Mouse (Mus musculus): Measurements from ENCODE around the gene Pp2d1. TPM values are rescaled to one million over a fixed set of nuclear protein-coding genes. Genes with fewer than 3 reads are reported as not detected.
A peak's percentile ranks its signal among the peaks of the same experiment; 100 is the strongest.
"Not testable (repeated sequence)": the region's sequence is repeated elsewhere in the genome, so short reads cannot be mapped to it uniquely, and the experiment has no call there.

The Pp2d1 gene
- polyA plus RNA-seq (2016; fragmentation: Nextera tagmentation; extraction: Ambion mirVana): 0.27 and 0.34 TPM in 2 replicates

DNA sequence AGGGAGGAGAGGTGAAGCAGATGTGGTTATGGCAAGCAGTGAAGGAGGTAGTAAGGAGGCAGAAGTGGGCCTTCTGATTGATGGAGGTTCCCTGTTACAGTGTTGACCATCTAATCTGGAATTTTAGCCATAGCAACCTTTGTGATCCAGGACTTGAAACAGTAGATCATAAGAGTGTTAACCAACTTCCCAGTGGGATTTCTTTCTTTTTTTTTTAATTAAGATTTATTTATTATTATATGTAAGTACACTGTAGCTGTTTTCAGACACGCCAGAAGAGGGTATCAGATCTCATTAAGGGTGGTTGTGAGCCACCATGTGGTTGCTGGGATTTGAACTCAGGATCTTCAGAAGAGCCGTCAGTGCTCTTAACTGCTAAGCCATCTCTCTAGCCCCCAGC lies at the start of gene Pp2d1:
TSS of gene Pp2d1 (minus strand) at position 101 of the 400 bp plus-strand sequence.
- not testable (repeated sequence) for H3K9me3 ChIP-seq; H3K4me1 ChIP-seq; H3K27ac ChIP-seq; DNase-seq (ENCODE audit: low spot score); H3K27me3 ChIP-seq (ENCODE audit: insufficient read depth, poor library complexity, severe bottlenecking); H3K36me3 ChIP-seq; H3K4me3 ChIP-seq
- 85% methylated on average over 2 of the region's 2 CpGs for WGBS

DNA sequence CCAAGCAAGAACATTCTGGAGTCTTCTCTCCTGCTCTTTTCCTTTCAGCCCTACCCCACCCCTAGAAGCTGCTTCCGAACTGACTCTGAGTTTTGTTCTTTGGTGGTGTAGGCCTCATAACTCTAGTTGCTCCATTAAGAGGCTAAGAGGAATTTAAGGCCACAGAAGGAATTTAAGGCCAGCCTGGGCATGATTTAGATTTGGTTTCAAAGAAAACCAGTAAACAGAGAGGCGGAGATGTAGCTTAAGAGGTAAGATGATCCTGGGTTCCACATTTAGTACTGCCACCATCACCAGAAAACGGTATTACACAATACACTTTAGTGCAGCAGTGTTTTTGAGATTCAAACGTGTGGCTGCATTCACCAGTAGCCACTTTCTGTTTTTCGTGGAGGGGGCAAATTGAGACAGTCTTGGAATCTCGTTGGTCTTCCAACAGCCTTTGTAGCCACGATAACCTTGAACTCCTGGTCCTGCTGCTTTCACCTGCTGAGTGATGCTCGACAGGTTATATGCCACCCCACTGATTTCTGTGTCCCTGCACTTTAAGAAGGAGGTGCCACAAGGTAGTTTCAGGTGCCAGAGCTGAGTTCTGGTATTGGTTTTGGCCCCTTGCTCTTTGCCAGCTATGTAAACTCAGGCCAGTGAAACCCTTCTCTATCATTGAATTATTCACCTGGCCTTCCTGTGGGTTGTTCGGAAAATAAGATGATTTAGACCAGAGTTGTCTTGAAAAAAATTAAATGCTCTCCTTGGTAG lies 49.0 kb upstream of the Pp2d1 start:
- H3K4me3 ChIP-seq: no peak overlapping the region
- no peaks in the 10 kb centered on the region for H3K27me3 ChIP-seq (ENCODE audit: insufficient read depth, poor library complexity, severe bottlenecking)
- peak overlapping the region; percentile 84; the same call in 1 of the 2 replicates for H3K27ac ChIP-seq
- no peaks in the 10 kb centered on the region; the same call in 1 of the 2 replicates for H3K36me3 ChIP-seq
- H3K4me1 ChIP-seq: peaks cover 22% of the 10 kb centered on the region
- no peak for DNase-seq (ENCODE audit: low spot score)
- H3K9me3 ChIP-seq: no peaks in the 10 kb centered on the region
- WGBS: 79% methylated on average over 9 of the region's 9 CpGs

DNA sequence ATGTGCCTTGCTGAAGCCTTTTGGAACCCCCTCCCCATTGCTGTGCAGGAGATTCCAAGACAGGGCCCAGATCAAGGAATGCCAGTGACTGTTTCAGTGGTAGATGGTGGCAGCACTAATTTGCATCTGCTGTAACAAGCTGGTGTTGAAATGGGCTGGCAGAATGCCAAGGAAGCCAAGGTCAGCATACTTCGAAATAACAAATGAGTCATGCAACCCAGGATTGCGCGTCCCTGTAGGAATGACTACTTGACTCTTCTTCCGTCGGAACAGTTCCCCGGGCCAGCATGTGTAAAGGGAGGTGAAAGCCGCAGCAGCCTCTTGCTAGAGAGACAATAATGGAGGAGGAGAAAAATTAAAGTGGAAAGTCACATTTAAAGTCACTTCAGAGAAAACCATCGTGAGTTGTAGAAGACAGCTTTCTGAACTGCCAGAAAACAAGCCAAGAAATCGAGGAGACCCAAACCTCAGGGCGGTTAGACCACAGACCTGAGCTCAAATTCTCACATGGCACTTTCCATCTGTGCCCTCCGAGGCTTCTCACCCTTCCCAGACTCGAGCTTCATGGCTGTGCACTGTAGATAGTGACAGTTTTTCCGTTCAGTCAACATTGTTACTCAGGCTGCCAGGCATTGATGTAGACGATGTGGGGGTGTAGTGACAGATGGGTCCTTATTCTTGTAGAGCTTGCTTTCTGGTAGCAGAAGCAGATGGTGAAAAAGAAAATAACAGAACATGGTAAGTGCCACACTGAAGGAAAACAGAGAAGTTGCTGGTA lies 48.0 kb upstream of the Pp2d1 start:
- Histone ChIP-seq H3K27me3 (ENCODE audit: insufficient read depth, poor library complexity, severe bottlenecking) (no peaks in the 10 kb centered on the region), H3K36me3 (no peaks in the 10 kb centered on the region; the same call in 1 of the 2 replicates), H3K9me3 (no peaks in the 10 kb centered on the region), H3K4me3 (0 out of 2 replicates have a peak overlapping the region, but pooled peaks have one; percentile 15), H3K4me1 (peaks cover 30% of the 10 kb centered on the region), H3K27ac (peak overlapping the region; percentile 84)
- DNase-seq (ENCODE audit: low spot score): peak; percentile 94
- WGBS: 38% methylated on average over 14 of the region's 14 CpGs

DNA sequence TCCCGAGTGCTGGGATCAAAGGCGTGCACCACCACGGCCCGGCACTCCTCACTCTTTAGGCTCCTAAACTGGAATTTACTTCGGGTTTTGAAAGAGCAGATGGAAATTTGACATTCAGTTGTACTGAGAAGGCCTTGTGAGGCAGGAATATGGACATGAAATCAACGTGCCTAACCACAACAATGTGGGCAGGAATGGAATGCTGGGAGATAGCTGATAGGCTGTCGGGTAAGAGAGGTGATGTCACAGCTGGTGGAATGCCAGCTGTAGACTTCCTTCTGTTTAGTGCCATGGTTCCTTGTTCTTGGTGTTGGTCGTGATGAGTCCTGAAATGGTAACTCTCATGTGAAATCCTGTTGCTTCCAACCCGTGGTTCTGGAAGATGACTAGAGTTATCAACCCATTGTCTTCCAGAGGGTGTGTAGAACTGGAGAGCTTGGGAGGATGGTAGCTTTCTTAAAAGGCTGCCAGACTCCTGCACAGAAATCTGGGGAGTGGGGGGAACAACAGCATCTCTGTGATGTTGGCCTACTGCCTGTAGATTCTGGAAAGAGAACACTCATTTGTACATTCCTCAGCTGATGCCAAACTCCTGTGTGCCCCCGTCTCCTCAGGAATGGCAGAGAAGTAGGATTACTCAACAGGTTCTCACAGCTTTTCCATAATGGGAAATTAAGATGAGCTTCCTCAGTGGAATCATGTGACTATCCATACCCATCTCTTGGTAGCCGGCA lies 44.8 kb upstream of the Pp2d1 start:
- WGBS: 80% methylated on average over 11 of the region's 11 CpGs
- H3K4me1 ChIP-seq: peaks cover 41% of the 10 kb centered on the region
- no peaks in the 10 kb centered on the region; the same call in 1 of the 2 replicates for H3K36me3 ChIP-seq
- no peaks in the 10 kb centered on the region for H3K9me3 ChIP-seq
- no peak for DNase-seq (ENCODE audit: low spot score)
- no peak overlapping the region for H3K4me3 ChIP-seq
- no peaks in the 10 kb centered on the region for H3K27me3 ChIP-seq (ENCODE audit: insufficient read depth, poor library complexity, severe bottlenecking)
- H3K27ac ChIP-seq: no peak overlapping the region

DNA sequence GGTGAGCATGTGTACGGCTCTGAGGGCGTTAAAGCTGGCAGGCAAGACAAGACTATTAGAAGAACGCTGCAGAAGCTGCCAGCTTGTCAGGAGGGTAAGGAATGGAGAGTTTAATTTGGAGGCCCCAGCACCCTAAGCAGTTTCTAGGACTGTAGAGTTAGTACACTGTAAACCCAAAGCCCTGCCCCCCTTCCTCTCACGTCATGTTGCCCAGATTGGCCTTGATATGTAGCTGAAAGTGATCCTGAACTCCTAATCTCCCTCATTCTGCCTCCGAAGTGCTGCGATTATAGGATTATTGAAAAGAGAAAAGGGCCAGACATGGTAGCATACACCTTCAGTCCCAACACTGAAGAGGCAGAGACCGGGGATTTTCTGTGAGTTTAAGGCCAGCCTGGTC lies 43.6 kb upstream of the Pp2d1 start:
- Histone ChIP-seq H3K27ac (peak overlapping the region; percentile 42; the same call in 1 of the 2 replicates), H3K4me1 (peaks cover 47% of the 10 kb centered on the region), H3K36me3 (no peaks in the 10 kb centered on the region; the same call in 1 of the 2 replicates), H3K9me3 (no peaks in the 10 kb centered on the region), H3K27me3 (ENCODE audit: insufficient read depth, poor library complexity, severe bottlenecking) (no peaks in the 10 kb centered on the region), H3K4me3 (no peak overlapping the region)
- DNase-seq (ENCODE audit: low spot score): no peak
- 86% methylated on average over 7 of the region's 7 CpGs for WGBS

DNA sequence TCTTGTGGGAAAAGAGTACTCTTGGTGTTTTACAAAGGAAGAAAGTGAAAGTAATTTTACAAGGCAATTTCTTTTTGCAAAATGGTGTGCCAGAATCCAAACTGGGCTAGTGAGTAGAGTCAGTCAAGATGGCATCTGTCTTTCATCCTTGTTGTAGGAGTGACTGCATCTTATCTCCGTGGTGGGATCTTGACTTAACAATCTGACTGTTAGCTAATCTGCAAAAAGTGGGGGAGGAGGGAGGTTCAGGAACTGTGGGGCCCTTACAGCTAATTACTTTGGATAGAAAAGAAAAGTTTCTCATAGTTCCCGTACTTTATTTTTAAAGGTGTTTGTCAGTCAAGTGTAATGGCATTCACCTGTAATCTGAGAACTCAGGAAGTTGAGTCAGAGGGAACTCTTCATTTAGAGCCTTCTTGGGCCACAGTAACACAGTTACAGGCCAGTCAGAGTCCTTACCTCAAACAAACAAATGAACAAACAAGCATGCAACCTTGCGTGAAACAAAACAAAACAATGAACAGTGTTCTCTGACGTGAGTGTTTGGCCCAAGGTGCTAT lies 42.9 kb upstream of the Pp2d1 start:
- no peak for DNase-seq (ENCODE audit: low spot score)
- no peaks in the 10 kb centered on the region for H3K27me3 ChIP-seq (ENCODE audit: insufficient read depth, poor library complexity, severe bottlenecking)
- peaks cover 46% of the 10 kb centered on the region for H3K4me1 ChIP-seq
- no peak overlapping the region for H3K4me3 ChIP-seq
- H3K36me3 ChIP-seq: no peaks in the 10 kb centered on the region; the same call in 1 of the 2 replicates
- 46% methylated on average over 4 of the region's 4 CpGs for WGBS
- H3K27ac ChIP-seq: peak overlapping the region; percentile 42; the same call in 1 of the 2 replicates
- H3K9me3 ChIP-seq: no peaks in the 10 kb centered on the region

DNA sequence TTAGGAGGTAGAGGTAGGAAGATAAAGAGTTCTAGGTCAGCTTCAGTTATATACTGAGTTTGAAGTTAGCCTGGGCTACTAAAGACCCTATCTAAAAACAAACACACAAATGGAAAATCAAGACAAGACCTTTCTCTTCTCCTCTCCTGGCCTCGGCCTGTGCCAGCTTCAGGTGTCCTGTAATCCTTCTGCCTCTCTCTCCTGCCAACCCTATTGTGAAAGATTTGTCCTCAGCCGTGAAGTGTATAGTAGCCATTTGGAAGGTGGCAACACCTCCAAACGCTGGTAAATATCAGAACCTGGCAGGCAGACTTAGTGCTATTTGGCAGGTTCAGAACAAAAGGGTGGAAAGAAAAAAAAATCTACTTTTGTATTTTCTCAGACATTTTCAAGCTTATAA lies 41.0 kb upstream of the Pp2d1 start:
- H3K36me3 ChIP-seq: no peaks in the 10 kb centered on the region; the same call in 1 of the 2 replicates
- peaks cover 39% of the 10 kb centered on the region for H3K4me1 ChIP-seq
- H3K27ac ChIP-seq: no peak overlapping the region
- no peaks in the 10 kb centered on the region for H3K27me3 ChIP-seq (ENCODE audit: insufficient read depth, poor library complexity, severe bottlenecking)
- 64% methylated on average over 3 of the region's 3 CpGs for WGBS
- no peak overlapping the region for H3K4me3 ChIP-seq
- no peaks in the 10 kb centered on the region for H3K9me3 ChIP-seq
- DNase-seq (ENCODE audit: low spot score): no peak

DNA sequence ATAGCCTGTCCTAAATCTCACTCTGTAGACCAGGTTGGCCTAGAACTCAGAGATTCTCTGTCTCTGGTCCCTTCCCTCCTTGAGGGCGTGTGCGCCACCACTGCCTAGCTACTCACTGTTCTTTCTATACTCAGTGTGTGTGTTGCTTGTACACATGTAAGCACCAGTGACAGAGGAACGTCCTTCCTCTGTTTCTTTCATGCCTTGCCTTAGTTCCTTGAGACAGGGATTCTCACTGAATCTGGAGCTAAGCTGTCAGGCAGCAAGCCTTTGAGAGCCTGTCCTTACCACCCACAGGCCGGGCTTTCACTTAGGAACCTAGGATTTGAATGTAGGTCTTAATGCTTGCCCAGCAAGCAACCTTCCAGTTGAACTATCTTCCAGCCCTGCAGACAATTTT lies 40.4 kb upstream of the Pp2d1 start:
- H3K27me3 ChIP-seq (ENCODE audit: insufficient read depth, poor library complexity, severe bottlenecking): no peaks in the 10 kb centered on the region
- no peaks in the 10 kb centered on the region for H3K9me3 ChIP-seq
- H3K27ac ChIP-seq: peak overlapping the region; percentile 75
- H3K36me3 ChIP-seq: no peaks in the 10 kb centered on the region; the same call in 1 of the 2 replicates
- WGBS: 50% methylated on average over 4 of the region's 4 CpGs
- no peak for DNase-seq (ENCODE audit: low spot score)
- H3K4me1 ChIP-seq: peaks cover 39% of the 10 kb centered on the region
- H3K4me3 ChIP-seq: no peak overlapping the region

DNA sequence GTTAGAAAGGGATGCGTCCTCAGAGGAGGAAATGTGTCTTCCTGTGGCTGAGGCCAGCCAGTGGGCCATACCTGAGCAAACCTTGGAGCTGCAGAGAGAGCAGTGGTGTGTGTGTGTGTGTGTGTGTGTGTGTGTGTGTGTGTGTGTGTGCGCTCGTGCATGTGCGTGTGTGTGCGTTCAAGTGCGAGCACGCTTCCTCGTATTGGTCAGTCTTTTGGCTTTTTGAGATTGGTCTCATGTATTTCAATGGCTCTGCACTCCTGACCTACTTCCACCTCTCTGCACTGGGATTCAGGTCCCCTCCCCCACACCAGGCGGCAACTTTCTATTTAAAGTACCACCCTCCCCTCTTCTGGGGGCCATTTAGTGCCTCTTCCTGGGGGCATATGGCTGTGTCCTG lies 39.5 kb upstream of the Pp2d1 start:
- H3K27ac ChIP-seq: peak overlapping the region; percentile 75
- H3K36me3 ChIP-seq: no peaks in the 10 kb centered on the region; the same call in 1 of the 2 replicates
- peak overlapping the region; percentile 15; the same call in 1 of the 2 replicates for H3K4me3 ChIP-seq
- H3K9me3 ChIP-seq: no peaks in the 10 kb centered on the region
- no peak for DNase-seq (ENCODE audit: low spot score)
- H3K27me3 ChIP-seq (ENCODE audit: insufficient read depth, poor library complexity, severe bottlenecking): no peaks in the 10 kb centered on the region
- H3K4me1 ChIP-seq: peaks cover 39% of the 10 kb centered on the region
- 51% methylated on average over 9 of the region's 9 CpGs for WGBS

DNA sequence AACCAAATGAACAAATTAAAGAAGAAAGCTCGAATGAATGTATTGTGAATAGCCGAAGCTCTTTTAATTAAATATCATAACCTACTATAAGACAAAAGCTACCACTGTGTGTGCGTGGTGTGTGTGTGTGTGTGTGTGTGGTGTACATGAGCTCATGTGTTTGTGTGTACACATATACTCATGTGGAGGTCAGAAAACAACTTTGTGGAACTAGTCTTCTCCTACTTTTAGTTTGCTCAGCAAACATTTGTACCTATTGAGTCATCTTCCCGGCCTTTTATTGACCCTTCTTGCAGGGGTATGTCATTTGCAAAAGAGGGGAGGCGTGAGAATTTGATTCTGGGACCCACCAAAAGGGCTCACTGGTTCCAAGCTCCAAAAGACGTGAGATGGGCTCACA lies 39.0 kb upstream of the Pp2d1 start:
- H3K4me1 ChIP-seq: peaks cover 42% of the 10 kb centered on the region
- peak overlapping the region; percentile 75 for H3K27ac ChIP-seq
- 79% methylated on average over 6 of the region's 6 CpGs for WGBS

DNA sequence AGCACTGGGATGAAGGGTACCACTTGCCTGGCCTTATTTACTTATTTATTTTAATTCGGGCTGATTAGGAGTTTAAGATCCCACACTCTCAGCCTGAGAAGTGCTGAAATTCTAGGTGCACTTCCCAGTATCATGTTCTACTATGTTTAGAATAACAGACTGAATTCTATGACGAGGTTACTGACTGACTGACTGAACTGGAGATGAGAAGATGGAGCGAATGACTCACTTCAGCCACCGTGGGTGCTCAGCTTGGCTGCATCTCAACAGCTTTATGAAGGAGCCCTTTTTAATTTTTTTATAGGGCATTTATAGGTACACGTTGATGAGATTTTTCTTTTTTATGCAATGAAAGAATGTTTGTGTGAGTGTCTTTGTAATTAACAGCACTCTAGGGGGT lies 38.5 kb upstream of the Pp2d1 start:
- H3K27ac ChIP-seq: no peak overlapping the region
- DNase-seq (ENCODE audit: low spot score): no peak
- no peak overlapping the region for H3K4me3 ChIP-seq
- H3K27me3 ChIP-seq (ENCODE audit: insufficient read depth, poor library complexity, severe bottlenecking): no peaks in the 10 kb centered on the region
- WGBS: 63% methylated on average over 5 of the region's 5 CpGs
- no peaks in the 10 kb centered on the region for H3K9me3 ChIP-seq
- H3K4me1 ChIP-seq: peaks cover 43% of the 10 kb centered on the region
- H3K36me3 ChIP-seq: no peaks in the 10 kb centered on the region

More for the DNA sequence above, 39.0 kb upstream of the Pp2d1 start:
- no peak for DNase-seq (ENCODE audit: low spot score)
- H3K36me3 ChIP-seq: no peaks in the 10 kb centered on the region
- 0 out of 2 replicates have a peak overlapping the region, but pooled peaks have one; percentile 15 for H3K4me3 ChIP-seq
- no peaks in the 10 kb centered on the region for H3K9me3 ChIP-seq
- no peaks in the 10 kb centered on the region for H3K27me3 ChIP-seq (ENCODE audit: insufficient read depth, poor library complexity, severe bottlenecking)

DNA sequence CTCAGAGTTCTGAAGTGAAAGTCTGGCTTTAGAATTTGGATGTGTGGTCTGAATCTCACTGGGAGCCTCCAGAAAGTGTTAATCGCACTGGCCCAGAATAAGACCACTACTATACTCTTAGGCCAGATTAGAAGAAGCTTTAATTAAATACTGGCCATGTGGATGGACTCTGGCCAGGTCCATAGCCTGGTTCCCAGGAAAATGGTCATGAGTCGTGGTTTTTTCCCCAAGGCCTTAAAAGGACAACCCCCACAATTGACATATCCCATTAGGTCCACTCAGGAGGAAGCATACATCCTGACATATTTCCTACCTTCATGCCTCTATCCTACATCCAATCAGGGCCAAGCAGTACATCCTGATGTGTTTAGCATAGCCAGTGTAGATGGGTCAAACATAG lies 37.9 kb upstream of the Pp2d1 start:
- H3K36me3 ChIP-seq: no peaks in the 10 kb centered on the region
- 79% methylated on average over 2 of the region's 2 CpGs for WGBS
- no peak overlapping the region for H3K4me3 ChIP-seq
- no peak overlapping the region for H3K27ac ChIP-seq
- no peak for DNase-seq (ENCODE audit: low spot score)
- no peaks in the 10 kb centered on the region for H3K9me3 ChIP-seq
- H3K27me3 ChIP-seq (ENCODE audit: insufficient read depth, poor library complexity, severe bottlenecking): no peaks in the 10 kb centered on the region
- peaks cover 42% of the 10 kb centered on the region for H3K4me1 ChIP-seq
